10 mouse cellular contexts compared by ENCODE assay signal in genomic region chr17:27207113-27207707, GRCm38 (mm10). TPM values are rescaled to one million over a fixed set of nuclear protein-coding genes. Genes with fewer than 3 reads are reported as not detected.
DNase-seq lines count a peak whose midpoint lies in the region; ATAC-seq lines count a peak whose summit lies in the region.
"Had no signal": no experiment of that assay in that cellular context is flagged by ENCODE, and none has a peak within 500 bp of the region (broad histone marks: within the 10 kb centered on the region; RNA-seq: fewer than 3 reads in every experiment).

No protein-coding gene starts in this region.

- WGBS in intestine, embryonic 14.5 days, result 16% methylated on average over 11 of the region's 11 CpGs
- 16% methylated on average over 11 of the region's 11 CpGs for WGBS in limb, embryonic 12.5 days
- 81% methylated on average over 11 of the region's 11 CpGs for WGBS in midbrain, embryonic 11.5 days

- no peak overlapping the region for H3K4me3 ChIP-seq in intestine, embryonic 14.5 days (ENCODE audit: low read depth, low read length)
- no peak overlapping the region for H3K4me3 ChIP-seq in limb, embryonic 12.5 days (replicated peaks)
- H3K4me3 ChIP-seq in midbrain, embryonic 11.5 days (ENCODE audit: low read depth, low read length), result no peak overlapping the region
- H3K4me3 ChIP-seq: embryonic facial prominence, embryonic 13.5 days had no signal

- no peak overlapping the region for H3K27ac ChIP-seq in intestine, embryonic 14.5 days (ENCODE audit: low read depth)
- peak overlapping the region; percentile 59; the same call in 1 of the 2 replicates for H3K27ac ChIP-seq in limb, embryonic 12.5 days
- no peak overlapping the region for H3K27ac ChIP-seq in midbrain, embryonic 11.5 days (ENCODE audit: low read depth, low read length)
- H3K27ac ChIP-seq: embryonic facial prominence, embryonic 13.5 days had no signal

- no peaks in the 10 kb centered on the region for H3K27me3 ChIP-seq in intestine, embryonic 14.5 days (replicated peaks; ENCODE audit: control insufficient read depth, insufficient read depth, low read length)
- H3K27me3 ChIP-seq in limb, embryonic 12.5 days, result peaks cover 6% of the 10 kb centered on the region; the same call in 1 of the 2 replicates
- no peaks in the 10 kb centered on the region for H3K27me3 ChIP-seq in midbrain, embryonic 11.5 days (ENCODE audit: control insufficient read depth, insufficient read depth, low read length)

- no peak overlapping the region for H3K9ac ChIP-seq in intestine, embryonic 14.5 days (ENCODE audit: low read length)
- no peak overlapping the region; the same call in 1 of the 2 replicates for H3K9ac ChIP-seq in limb, embryonic 12.5 days (replicated peaks)
- H3K9ac ChIP-seq in midbrain, embryonic 11.5 days (ENCODE audit: low read length), result no peak overlapping the region
- H3K9ac ChIP-seq: embryonic facial prominence, embryonic 13.5 days had no signal

- H3K4me2 ChIP-seq in intestine, embryonic 14.5 days (ENCODE audit: low read length), result peak overlapping the region; percentile 15; the same call in 1 of the 2 replicates
- peak overlapping the region; percentile 15 for H3K4me2 ChIP-seq in limb, embryonic 12.5 days
- H3K4me2 ChIP-seq in midbrain, embryonic 11.5 days, result no peak overlapping the region
- H3K4me2 ChIP-seq: embryonic facial prominence, embryonic 13.5 days had no signal

- peaks cover 26% of the 10 kb centered on the region for H3K4me1 ChIP-seq in intestine, embryonic 14.5 days (replicated peaks; ENCODE audit: control insufficient read depth, insufficient read depth, low read length)
- H3K4me1 ChIP-seq in limb, embryonic 12.5 days (replicated peaks), result peaks cover 47% of the 10 kb centered on the region
- H3K4me1 ChIP-seq in midbrain, embryonic 11.5 days (ENCODE audit: control insufficient read depth, insufficient read depth, low read length), result peaks cover 15% of the 10 kb centered on the region

- DNase-seq in adrenal gland, adult 2 months, result peak; percentile 78
- DNase-seq in adrenal gland, adult 18-20 months (ENCODE audit: low spot score in 2 of 2), result no peak
- peak; percentile 84 for DNase-seq in NIH3T3 (ENCODE audit: low read depth)
- DNase-seq in intestine, embryonic 14.5 days (ENCODE audit: low spot score), result peak; percentile 64
- DNase-seq in layer of hippocampus, adult 18-20 months (ENCODE audit: low spot score in 2 of 2), result no peak
- no peak for DNase-seq in layer of hippocampus, postnatal 25 days (ENCODE audit: extremely low spot score in 1 of 2, low spot score in 1 of 2)
- DNase-seq in midbrain, embryonic 11.5 days (ENCODE audit: low spot score, missing footprints), result no peak
- DNase-seq: thymus, postnatal 25 days had no signal

- no peak for ATAC-seq in intestine, embryonic 14.5 days (replicated peaks; ENCODE audit: low FRiP score, low TSS enrichment, low read depth)
- ATAC-seq in limb, embryonic 12.5 days (ENCODE audit: insufficient number of reproducible peaks, insufficient read depth, low FRiP score, low TSS enrichment, low read depth), result no peak
- ATAC-seq in midbrain, embryonic 11.5 days (ENCODE audit: low FRiP score), result no peak

- no peaks in the 10 kb centered on the region for H3K36me3 ChIP-seq in intestine, embryonic 14.5 days (ENCODE audit: control insufficient read depth, insufficient read depth, low read length)
- peaks cover 3% of the 10 kb centered on the region; the same call in 1 of the 2 replicates for H3K36me3 ChIP-seq in limb, embryonic 12.5 days
- no peaks in the 10 kb centered on the region for H3K36me3 ChIP-seq in midbrain, embryonic 11.5 days (ENCODE audit: control insufficient read depth, insufficient read depth, low read length)

- 0 out of 2 replicates have a peak, but pooled peaks cover 2% of the 10 kb centered on the region for H3K9me3 ChIP-seq in intestine, embryonic 14.5 days (ENCODE audit: control insufficient read depth, low read length)
- no peaks in the 10 kb centered on the region for H3K9me3 ChIP-seq in limb, embryonic 12.5 days
- no peaks in the 10 kb centered on the region for H3K9me3 ChIP-seq in midbrain, embryonic 11.5 days (ENCODE audit: control insufficient read depth, low read length)
- H3K9me3 ChIP-seq: embryonic facial prominence, embryonic 13.5 days had no signal

RNA-seq across cellular contexts. Expression of gene Lemd2, which starts 2.9 kb away (rescaled TPM):
- 10 to 100 TPM; 53.3 to 56.3 TPM for total RNA-seq in adrenal gland, adult 2 months (2021)
- polyA plus RNA-seq in adrenal gland, adult 2 months (2012; rRNA removed), result 152 and 185 TPM in 2 replicates
- total RNA-seq in adrenal gland, adult 18-20 months (2021), result 10 to 100 TPM; 60.5 to 72.7 TPM
- polyA plus RNA-seq in intestine, embryonic 14.5 days (2014; fragmentation: Nextera tagmentation; extraction: Ambion mirVana), result 13.4 and 15.7 TPM in 2 replicates
- polyA plus RNA-seq in limb, embryonic 12.5 days (2016; fragmentation: Nextera tagmentation; extraction: Ambion mirVana), result 30.7 and 31.0 TPM in 2 replicates
- 10 to 100 TPM; 43.2 to 45.7 TPM for total RNA-seq in layer of hippocampus, adult 18-20 months (2021)
- 10 to 100 TPM; 39.7 to 46.2 TPM for total RNA-seq in layer of hippocampus, postnatal 25 days (2021)
- 13.2 and 16.3 TPM in 2 replicates for polyA plus RNA-seq in midbrain, embryonic 11.5 days (2014; fragmentation: Nextera tagmentation; extraction: Ambion mirVana)

RNA-seq across cellular contexts. Expression of gene Ip6k3, which starts 39.6 kb away (rescaled TPM):
- 1 to 10 TPM in 1 of 2 experiments, under 1 TPM in 1; 0.69 to 1.9 TPM for total RNA-seq in adrenal gland, adult 2 months (2021)
- 0.83 and 1.2 TPM in 2 replicates for polyA plus RNA-seq in adrenal gland, adult 2 months (2012; rRNA removed)
- 1 to 10 TPM in 1 of 2 experiments, under 1 TPM in 1; 0.60 to 2.2 TPM for total RNA-seq in adrenal gland, adult 18-20 months (2021)
- polyA plus RNA-seq in intestine, embryonic 14.5 days (2014; fragmentation: Nextera tagmentation; extraction: Ambion mirVana), result 0.39 TPM in 1 of 2 replicates, not detected in the other
- 0.20 and 0.45 TPM in 2 replicates for polyA plus RNA-seq in limb, embryonic 12.5 days (2016; fragmentation: Nextera tagmentation; extraction: Ambion mirVana)
- total RNA-seq in layer of hippocampus, adult 18-20 months (2021), result under 1 TPM; 0.46 to 0.64 TPM
- under 1 TPM; 0.21 to 0.30 TPM for total RNA-seq in layer of hippocampus, postnatal 25 days (2021)
- 0.07 and 0.48 TPM in 2 replicates for polyA plus RNA-seq in midbrain, embryonic 11.5 days (2014; fragmentation: Nextera tagmentation; extraction: Ambion mirVana)

Comparison
In these comparisons a context has a peak if more than half of its experiments do, and no peak if none do; other contexts are left out.
1. DNase-seq: peak in adrenal gland, adult 2 months (single experiment), NIH3T3 (single experiment) and intestine, embryonic 14.5 days (single experiment); none in adrenal gland, adult 18-20 months (0 of 2), layer of hippocampus, adult 18-20 months (0 of 2), layer of hippocampus, postnatal 25 days (0 of 2) and midbrain, embryonic 11.5 days (single experiment).